Mouse (Mus musculus) stomach, postnatal 0 days (tissue): ENCODE measurements at regions not wholly inside any gene's neighbourhood (a gene's known extent, or its start where the extent isn't known, plus 50 kb on each side); places are given as distances from the start of the nearest gene placed in this dataset.

Experiments used
- CTCF ChIP-seq: IDR thresholded peaks from 2 replicates; pipeline ENCODE4 v1.5.1; 2016; ENCODE audit warnings: antibody characterized with exemption, low read depth, mild to moderate bottlenecking, moderate library complexity
- EP300 ChIP-seq: optimal IDR thresholded peaks from 2 replicates; pipeline ENCODE3; 2016; ENCODE audit warnings: antibody characterized with exemption

DNA sequence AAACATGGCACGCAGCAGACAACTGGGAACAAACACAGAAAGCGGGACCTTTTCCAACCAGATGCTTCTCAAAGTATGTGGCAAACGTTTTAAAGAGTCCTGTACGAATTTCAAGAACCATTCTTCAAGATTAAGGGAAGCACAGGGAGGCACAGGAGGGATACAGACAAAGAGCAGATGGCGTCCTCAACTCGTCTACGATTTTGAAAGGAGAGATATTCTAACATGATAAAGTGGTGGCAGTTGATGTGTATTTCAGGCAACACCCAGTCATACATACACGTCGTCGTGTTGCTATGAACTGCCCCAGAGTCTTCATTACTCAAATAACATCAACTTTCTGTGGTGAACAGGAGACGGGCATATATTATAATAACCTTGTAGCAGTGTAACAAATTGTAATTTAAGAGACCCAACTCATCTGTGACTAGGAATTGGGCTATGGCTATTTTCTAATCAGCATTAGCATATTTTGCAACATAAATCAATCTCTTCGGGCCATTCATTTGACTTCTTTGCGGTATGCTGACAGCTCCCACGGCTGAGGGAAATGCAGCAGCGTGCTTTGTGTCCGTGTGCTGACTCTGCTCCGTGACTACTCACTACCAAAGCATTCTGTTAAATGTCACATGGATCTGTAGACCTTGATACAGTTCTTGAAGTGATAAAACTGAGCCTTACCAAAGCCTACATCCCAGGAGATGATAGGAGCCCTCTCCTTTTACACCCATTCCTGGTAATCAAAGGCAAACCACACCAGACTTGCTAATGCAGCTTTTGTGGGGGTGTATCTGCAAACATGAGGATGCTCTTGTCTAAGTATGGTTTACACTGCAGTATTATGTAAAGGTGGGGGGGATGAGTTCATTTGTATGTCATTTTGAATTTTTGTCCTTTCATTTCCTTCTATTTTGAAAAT, 144.0 kb upstream of the Adamts3 start:
- TF ChIP-seq CTCF (no peak), EP300 (no peak)
